Mouse (Mus musculus) macrophage (primary cell): ENCODE results near the gene Olfr45. TPM values are rescaled to one million over a fixed set of nuclear protein-coding genes. Genes with fewer than 3 reads are reported as not detected.

Source experiments
- polyA plus RNA-seq: library from polyadenylated mRNA; stranded (reverse); fragments of 250-400 nt; gene quantifications from 3 replicates; pipeline ENCODE4 v1.2.4, GENCODE M21; 2018; ENCODE audit warnings: inconsistent platforms

Gene Olfr45
- polyA plus RNA-seq, 1 experiment from 2014 or later = not detected

Other genes with a start within 250 kb of the Olfr45 start
- not detected in 3 replicates for gene Olfr533, start 218.6 kb upstream of the Olfr45 start, polyA plus RNA-seq
- not detected in 3 replicates for gene Olfr535, start 197.7 kb upstream of the Olfr45 start, polyA plus RNA-seq
- not detected in 3 replicates for gene Olfr536, start 174.6 kb upstream of the Olfr45 start, polyA plus RNA-seq
- not detected in 3 replicates for gene Olfr538, start 114.1 kb upstream of the Olfr45 start, polyA plus RNA-seq
- not detected in 3 replicates for gene Olfr46, start 80.7 kb upstream of the Olfr45 start, polyA plus RNA-seq
- gene Olfr61, start 53.0 kb upstream of the Olfr45 start, polyA plus RNA-seq = not detected in 3 replicates
- gene Olfr53, start 35.5 kb upstream of the Olfr45 start, polyA plus RNA-seq = not detected in 3 replicates
- not detected in 3 replicates for gene Olfr539, start 22.0 kb upstream of the Olfr45 start, polyA plus RNA-seq
- gene Olfr541, start 15.3 kb downstream of the Olfr45 start, polyA plus RNA-seq = not detected in 3 replicates
- not detected in 3 replicates for gene Cyp2e1, start 81.8 kb downstream of the Olfr45 start, polyA plus RNA-seq
- gene Syce1, start 105.9 kb downstream of the Olfr45 start, polyA plus RNA-seq = 0.50 to 0.64 TPM in 2 of 3 replicates, not detected in the other
- gene Zfp941, start 140.2 kb downstream of the Olfr45 start, polyA plus RNA-seq = 0.17 to 0.31 TPM (median 0.19 TPM) in 3 replicates
- not detected in 3 replicates for gene Urah, start 153.1 kb downstream of the Olfr45 start, polyA plus RNA-seq
- not detected in 3 replicates for gene Scgb1c1, start 163.6 kb downstream of the Olfr45 start, polyA plus RNA-seq
- not detected in 3 replicates for gene Odf3, start 165.9 kb downstream of the Olfr45 start, polyA plus RNA-seq
- gene Gm45785, start 174.4 kb downstream of the Olfr45 start, polyA plus RNA-seq = not detected in 3 replicates
- 18.7 to 48.4 TPM (median 41.3 TPM) in 3 replicates for gene Ric8a, start 175.0 kb downstream of the Olfr45 start, polyA plus RNA-seq
- 8.0 to 19.0 TPM (median 14.4 TPM) in 3 replicates for gene Bet1l, start 175.6 kb downstream of the Olfr45 start, polyA plus RNA-seq
- gene Psmd13, start 200.0 kb downstream of the Olfr45 start, polyA plus RNA-seq = 77.6 to 104 TPM (median 78.6 TPM) in 3 replicates
- gene Sirt3, start 200.4 kb downstream of the Olfr45 start, polyA plus RNA-seq = 4.8 to 16.9 TPM (median 7.6 TPM) in 3 replicates
- gene Cox8b, start 218.5 kb downstream of the Olfr45 start, polyA plus RNA-seq = not detected in 3 replicates
- gene Nlrp6, start 239.0 kb downstream of the Olfr45 start, polyA plus RNA-seq = not detected in 3 replicates